Mouse (Mus musculus) stomach, postnatal 0 days (tissue): Measurements from ENCODE around the gene Asb4.
A peak's percentile ranks its signal among the peaks of the same experiment; 100 is the strongest.

Experiments
- CTCF ChIP-seq: IDR thresholded peaks from 2 replicates; pipeline ENCODE4 v1.5.1; 2016; ENCODE audit warnings: antibody characterized with exemption, low read depth, mild to moderate bottlenecking, moderate library complexity
- EP300 ChIP-seq: optimal IDR thresholded peaks from 2 replicates; pipeline ENCODE3; 2016; ENCODE audit warnings: antibody characterized with exemption

GRCm38 (mm10) chr6:5423594-5423993, 40.4 kb downstream of the Asb4 start:
- TF ChIP-seq CTCF (peak; percentile 38), EP300 (no peak)
